Mouse (Mus musculus): ENCODE data around the gene Gm48552.

Gene Gm48552

GRCm38 (mm10) chr10:81362336-81362949 is 26.4 kb upstream of the Gm48552 start:
- no peak for DNase-seq

- DNase-seq, result no peak
Observed at GRCm38 (mm10) chr10:81363436-81364346, 25.1 kb upstream of the Gm48552 start.

GRCm38 (mm10) chr10:81364666-81365065 is 24.1 kb upstream of the Gm48552 start:
- no peak for DNase-seq

- DNase-seq, result no peak
Observed at GRCm38 (mm10) chr10:81365073-81365472, 23.7 kb upstream of the Gm48552 start.

- DNase-seq, result no peak
Observed at GRCm38 (mm10) chr10:81365672-81366476, 22.9 kb upstream of the Gm48552 start, which contains the start of gene 4930404N11Rik. Gene 4930404N11Rik, minus strand, starts transcription at chr10:81365816.

GRCm38 (mm10) chr10:81366477-81367206 is 22.2 kb upstream of the Gm48552 start:
- DNase-seq, result no peak

- DNase-seq, result no peak
Observed at GRCm38 (mm10) chr10:81367207-81367495, 21.7 kb upstream of the Gm48552 start.

GRCm38 (mm10) chr10:81375322-81375721 is 13.5 kb upstream of the Gm48552 start:
- no peak for DNase-seq

GRCm38 (mm10) chr10:81376561-81377361 is 12.0 kb upstream of the Gm48552 start:
- no peak for DNase-seq

- DNase-seq, result no peak
Observed at GRCm38 (mm10) chr10:81377362-81377664, 11.5 kb upstream of the Gm48552 start.

GRCm38 (mm10) chr10:81377793-81378552 is 10.8 kb upstream of the Gm48552 start, which contains the start of gene Fzr1:
Gene Fzr1, minus strand, starts transcription at chr10:81378516.
- DNase-seq, result no peak

- DNase-seq, result peak; percentile 100
Observed at GRCm38 (mm10) chr10:81378553-81379182, 10.1 kb upstream of the Gm48552 start.

GRCm38 (mm10) chr10:81379183-81379553 is 9.6 kb upstream of the Gm48552 start:
- DNase-seq, result no peak

- no peak for DNase-seq
Observed at GRCm38 (mm10) chr10:81379809-81380378, 8.9 kb upstream of the Gm48552 start.

- no peak for DNase-seq
Observed at GRCm38 (mm10) chr10:81382039-81382438, 6.8 kb upstream of the Gm48552 start.

- peak; percentile 94 to 99 for DNase-seq
Observed at GRCm38 (mm10) chr10:81383802-81384604, 4.8 kb upstream of the Gm48552 start, which contains the start of the genes Dohh and Gm48551. Gene Dohh, plus strand, starts transcription at chr10:81384428. Gene Gm48551, plus strand, starts transcription at chr10:81384466.

GRCm38 (mm10) chr10:81384605-81384982 is 4.2 kb upstream of the Gm48552 start:
- no peak for DNase-seq

- DNase-seq, result no peak
Observed at GRCm38 (mm10) chr10:81385603-81386306, 3.0 kb upstream of the Gm48552 start.

- DNase-seq, result no peak
Observed at GRCm38 (mm10) chr10:81387716-81388115, 1.1 kb upstream of the Gm48552 start.

Measured in spleen, adult 18-20 months (tissue).